Mouse (Mus musculus) embryonic facial prominence, embryonic 13.5 days (tissue): ENCODE data around the gene Osmr. TPM values are rescaled to one million over a fixed set of nuclear protein-coding genes. Genes with fewer than 3 reads are reported as not detected.

Experiments
- ATAC-seq: fragments of 200-750 bp; cut with Nextera tagmentation; 2 replicates; pipeline ENCODE4 v1.8.0; 2017; ENCODE audit warnings: low read depth; ENCODE audit not compliant: insufficient number of reproducible peaks, insufficient read depth, low FRiP score, low TSS enrichment
- H3K27ac ChIP-seq: fragments of 300-500 bp; sonication (generic); 2 replicates; pipeline ENCODE4 v1.5.1; 2015; ENCODE audit warnings: moderate library complexity, mild to moderate bottlenecking, inconsistent platforms
- H3K27me3 ChIP-seq: fragments of 300-500 bp; sonication (generic); 2 replicates; pipeline ENCODE4 v1.6.1; 2015; ENCODE audit warnings: mild to moderate bottlenecking, inconsistent platforms
- H3K36me3 ChIP-seq: fragments of 300-500 bp; sonication (generic); 2 replicates; pipeline ENCODE4 v1.6.1; 2015; ENCODE audit warnings: mild to moderate bottlenecking, inconsistent platforms
- H3K4me1 ChIP-seq: fragments of 300-500 bp; sonication (generic); 2 replicates; pipeline ENCODE4 v1.6.1; 2015; ENCODE audit warnings: inconsistent platforms
- H3K4me2 ChIP-seq: fragments of 300-500 bp; sonication (generic); 2 replicates; pipeline ENCODE4 v1.6.1; 2015; ENCODE audit warnings: moderate library complexity, mild to moderate bottlenecking, inconsistent platforms
- H3K4me3 ChIP-seq: fragments of 300-500 bp; sonication (generic); 2 replicates; pipeline ENCODE4 v1.5.1; 2015; ENCODE audit warnings: mild to moderate bottlenecking, inconsistent platforms
- H3K9ac ChIP-seq: fragments of 300-500 bp; sonication (generic); 2 replicates; pipeline ENCODE4 v1.6.1; 2015; ENCODE audit warnings: mild to moderate bottlenecking, inconsistent platforms
- H3K9me3 ChIP-seq: fragments of 300-500 bp; sonication (generic); 2 replicates; pipeline ENCODE4 v1.6.1; 2016; ENCODE audit warnings: inconsistent platforms
- WGBS: fragments of 180-500 bp; shearing (Covaris S2); methylation state at CpG from one replicate; pipeline ENCODE4 v1.1.7; 2015; ENCODE audit warnings: mixed read lengths; 5-methylcytosine and 5-hydroxymethylcytosine counted together
- polyA plus RNA-seq: library from polyadenylated mRNA; unstranded; fragments of >200 nt; fragmentation: Nextera tagmentation; extraction: Ambion mirVana; gene quantifications from 2 replicates; pipeline ENCODE4 v1.2.1, GENCODE M21; 2015

Gene Osmr
- 0.53 and 0.65 TPM in 2 replicates for polyA plus RNA-seq

- peak within 1 kb of the TSS; percentile 88 for H3K4me2 ChIP-seq
- no peaks in the 10 kb centered on the region for H3K36me3 ChIP-seq
- no peak within 1 kb of the TSS for H3K27ac ChIP-seq
- peaks cover 10% of the 10 kb centered on the region for H3K4me1 ChIP-seq
- 5% methylated on average over 16 of the region's 16 CpGs for WGBS
- H3K27me3 ChIP-seq, result peaks cover 46% of the 10 kb centered on the region
- no peaks in the 10 kb centered on the region for H3K9me3 ChIP-seq
- peak within 1 kb of the TSS; percentile 52 for H3K4me3 ChIP-seq
- ATAC-seq, result no peak
- H3K9ac ChIP-seq, result peak within 1 kb of the TSS; percentile 66
Observed at GRCm38 (mm10) chr15:6874601-6875019, at the start of gene Osmr. Gene Osmr, minus strand, starts transcription at chr15:6874969.

GRCm38 (mm10) chr15:6919406-6919805, 44.6 kb upstream of the Osmr start:
- Histone ChIP-seq H3K36me3 (no peaks in the 10 kb centered on the region), H3K27me3 (no peaks in the 10 kb centered on the region), H3K4me2 (no peak overlapping the region), H3K4me1 (no peaks in the 10 kb centered on the region), H3K27ac (no peak overlapping the region), H3K4me3 (no peak overlapping the region), H3K9ac (no peak overlapping the region), H3K9me3 (no peaks in the 10 kb centered on the region)
- no peak for ATAC-seq
- WGBS, result 76% methylated on average over 6 of the region's 6 CpGs

GRCm38 (mm10) chr15:6914163-6914562, 39.4 kb upstream of the Osmr start:
- Histone ChIP-seq H3K27me3 (peaks cover under 1% of the 10 kb centered on the region; the same call in 1 of the 2 replicates), H3K4me1 (peaks cover 6% of the 10 kb centered on the region), H3K27ac (no peak overlapping the region), H3K36me3 (no peaks in the 10 kb centered on the region), H3K9ac (no peak overlapping the region), H3K4me3 (no peak overlapping the region), H3K9me3 (no peaks in the 10 kb centered on the region), H3K4me2 (no peak overlapping the region)
- 82% methylated on average over 6 of the region's 6 CpGs for WGBS
- ATAC-seq, result no peak

DNA sequence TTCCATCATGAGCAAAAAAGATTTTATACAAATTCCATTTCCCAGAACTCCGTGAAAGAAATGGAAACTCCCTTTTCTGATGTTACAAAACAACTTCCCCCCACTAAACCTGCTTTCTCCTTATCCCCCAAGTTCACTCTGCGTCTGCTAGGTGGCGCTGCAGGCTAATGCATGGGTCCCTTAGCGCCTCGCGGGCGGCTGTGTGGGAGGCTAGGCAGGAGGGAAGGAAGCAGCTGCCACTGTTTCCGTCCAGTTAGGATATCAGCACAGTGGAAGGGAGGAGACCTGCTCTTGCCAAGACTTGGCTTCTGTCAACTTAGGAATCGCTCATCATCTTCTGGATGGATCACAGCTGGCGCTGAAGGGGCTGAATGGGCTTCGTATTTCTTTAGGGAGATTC, 34.9 kb upstream of the Osmr start:
- no peak for ATAC-seq

DNA sequence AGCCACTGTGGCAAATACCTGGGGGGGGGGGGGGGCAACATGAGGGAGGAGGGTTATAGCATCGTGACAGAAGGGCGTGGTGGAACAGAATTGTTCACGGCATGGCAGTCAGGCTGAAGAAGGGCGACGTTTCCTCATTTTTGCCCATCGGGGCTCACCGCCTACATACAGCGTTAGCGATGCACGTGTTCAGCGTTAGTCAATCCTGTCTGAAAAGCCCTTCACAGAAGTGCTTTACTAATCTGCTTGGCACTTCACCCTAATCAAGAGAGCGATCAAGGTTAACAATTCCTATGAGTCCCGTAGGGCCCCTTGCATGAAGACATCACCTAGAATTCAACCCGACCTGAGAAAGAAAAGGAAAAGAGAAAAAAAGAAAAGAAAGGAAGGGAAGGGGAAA, 34.3 kb upstream of the Osmr start:
- H3K36me3 ChIP-seq, result no peaks in the 10 kb centered on the region
- no peak overlapping the region for H3K27ac ChIP-seq
- no peaks in the 10 kb centered on the region for H3K9me3 ChIP-seq
- H3K27me3 ChIP-seq, result peaks cover 16% of the 10 kb centered on the region
- H3K4me1 ChIP-seq, result peaks cover 6% of the 10 kb centered on the region
- ATAC-seq, result no peak
- no peak overlapping the region for H3K9ac ChIP-seq
- WGBS, result 59% methylated on average over 14 of the region's 14 CpGs
- H3K4me3 ChIP-seq, result no peak overlapping the region
- peak overlapping the region; percentile 49; the same call in 1 of the 2 replicates for H3K4me2 ChIP-seq

More for the DNA sequence above, 34.9 kb upstream of the Osmr start:
- Histone ChIP-seq H3K9ac (peak overlapping the region; percentile 40; the same call in 1 of the 2 replicates), H3K27ac (no peak overlapping the region), H3K4me3 (peak overlapping the region; percentile 19; the same call in 1 of the 2 replicates), H3K9me3 (no peaks in the 10 kb centered on the region), H3K4me1 (peaks cover 6% of the 10 kb centered on the region), H3K36me3 (no peaks in the 10 kb centered on the region), H3K4me2 (peak overlapping the region; percentile 49), H3K27me3 (peaks cover 16% of the 10 kb centered on the region)
- 2% methylated on average over 11 of the region's 11 CpGs for WGBS

- Histone ChIP-seq H3K9ac (no peak overlapping the region), H3K4me1 (peaks cover 6% of the 10 kb centered on the region), H3K27ac (no peak overlapping the region), H3K36me3 (no peaks in the 10 kb centered on the region), H3K4me2 (no peak overlapping the region), H3K27me3 (peaks cover 16% of the 10 kb centered on the region), H3K4me3 (no peak overlapping the region), H3K9me3 (no peaks in the 10 kb centered on the region)
- 67% methylated on average over 5 of the region's 5 CpGs for WGBS
- ATAC-seq, result no peak
Observed at GRCm38 (mm10) chr15:6908601-6909000, 33.8 kb upstream of the Osmr start.

DNA sequence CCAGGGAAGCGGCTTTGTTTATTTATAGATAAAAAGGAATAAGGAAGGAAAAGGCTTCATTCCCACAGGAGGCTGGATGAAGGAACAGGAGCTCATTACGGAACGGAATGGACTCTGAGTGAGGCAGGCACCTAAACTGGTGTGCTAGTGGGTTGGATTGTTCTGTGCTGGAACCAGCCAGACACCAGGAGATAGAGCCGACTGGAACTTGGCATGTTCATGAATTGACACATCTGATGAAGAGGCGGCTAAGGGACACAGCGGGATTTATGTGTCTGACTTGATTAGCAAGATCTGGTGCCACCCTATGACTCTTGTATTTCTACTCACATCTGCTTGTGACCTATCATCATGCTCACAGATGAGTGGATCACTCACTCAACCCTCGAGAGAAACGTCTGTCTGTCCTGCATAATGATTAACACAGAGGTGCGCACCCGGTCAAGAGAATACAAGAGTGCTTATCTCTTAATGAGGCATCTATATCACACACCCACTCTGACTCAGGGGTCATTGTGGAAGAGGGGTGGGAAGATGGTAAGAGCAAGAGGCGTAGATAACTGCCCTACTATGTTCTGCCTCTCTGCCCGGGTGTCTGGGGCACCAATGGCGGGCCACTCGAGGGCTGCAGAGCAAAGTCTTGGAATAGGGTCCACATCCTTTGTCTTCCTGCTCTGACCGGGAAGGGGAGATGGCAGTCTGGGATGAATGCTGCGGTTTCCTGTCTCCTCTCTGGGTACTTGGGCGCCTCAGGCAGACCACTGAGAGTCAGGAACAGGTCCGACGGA, 31.7 kb upstream of the Osmr start:
- Histone ChIP-seq H3K36me3 (no peaks in the 10 kb centered on the region), H3K4me1 (peaks cover 6% of the 10 kb centered on the region), H3K4me2 (no peak overlapping the region), H3K4me3 (no peak overlapping the region), H3K9ac (no peak overlapping the region), H3K27me3 (peaks cover 16% of the 10 kb centered on the region), H3K9me3 (no peaks in the 10 kb centered on the region), H3K27ac (no peak overlapping the region)
- 83% methylated on average over 19 of the region's 19 CpGs for WGBS
- ATAC-seq, result no peak

GRCm38 (mm10) chr15:6905726-6906125, 31.0 kb upstream of the Osmr start:
- Histone ChIP-seq H3K36me3 (no peaks in the 10 kb centered on the region), H3K27ac (no peak overlapping the region), H3K9me3 (no peaks in the 10 kb centered on the region), H3K9ac (no peak overlapping the region), H3K4me3 (no peak overlapping the region), H3K4me1 (peaks cover 6% of the 10 kb centered on the region), H3K4me2 (no peak overlapping the region), H3K27me3 (peaks cover 16% of the 10 kb centered on the region)
- WGBS, result 78% methylated on average over 4 of the region's 4 CpGs
- no peak for ATAC-seq

DNA sequence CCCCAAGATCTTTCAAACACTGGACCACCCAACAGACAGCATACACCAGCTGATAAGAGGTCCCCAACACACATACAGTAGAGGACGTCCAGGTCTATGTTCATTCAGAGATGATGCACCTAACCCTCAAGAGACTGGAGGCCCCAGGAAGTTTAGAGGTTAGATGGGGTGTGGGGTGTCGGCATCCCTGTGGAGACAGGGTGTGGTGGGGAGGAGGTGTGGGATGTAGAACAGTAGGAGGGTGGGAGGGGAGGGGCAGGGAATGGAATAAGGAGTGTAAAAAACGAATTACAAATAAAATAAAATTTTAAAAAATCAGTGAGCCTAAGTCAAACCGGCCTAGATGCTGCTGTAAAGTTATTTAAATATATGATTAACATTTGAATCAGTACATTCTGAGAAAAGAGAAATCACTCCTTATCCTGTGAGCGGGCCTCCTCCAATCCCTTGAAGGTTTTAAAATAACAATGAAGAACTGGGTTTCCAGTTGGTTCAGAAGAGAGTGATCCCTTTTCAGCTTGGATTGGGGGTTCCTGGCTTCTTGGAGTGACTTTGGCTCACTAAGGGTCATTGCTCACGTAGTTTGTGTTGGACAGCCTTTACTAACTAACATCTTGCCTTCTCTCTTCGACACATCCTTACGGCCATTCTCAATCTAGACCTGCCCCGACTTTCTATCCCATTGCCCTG, 28.7 kb upstream of the Osmr start:
- no peak for ATAC-seq
- Histone ChIP-seq H3K4me2 (no peak overlapping the region), H3K4me1 (no peaks in the 10 kb centered on the region), H3K9me3 (no peaks in the 10 kb centered on the region), H3K27ac (no peak overlapping the region), H3K36me3 (no peaks in the 10 kb centered on the region), H3K4me3 (no peak overlapping the region), H3K9ac (no peak overlapping the region), H3K27me3 (peaks cover 8% of the 10 kb centered on the region)
- 70% methylated on average over 9 of the region's 9 CpGs for WGBS

DNA sequence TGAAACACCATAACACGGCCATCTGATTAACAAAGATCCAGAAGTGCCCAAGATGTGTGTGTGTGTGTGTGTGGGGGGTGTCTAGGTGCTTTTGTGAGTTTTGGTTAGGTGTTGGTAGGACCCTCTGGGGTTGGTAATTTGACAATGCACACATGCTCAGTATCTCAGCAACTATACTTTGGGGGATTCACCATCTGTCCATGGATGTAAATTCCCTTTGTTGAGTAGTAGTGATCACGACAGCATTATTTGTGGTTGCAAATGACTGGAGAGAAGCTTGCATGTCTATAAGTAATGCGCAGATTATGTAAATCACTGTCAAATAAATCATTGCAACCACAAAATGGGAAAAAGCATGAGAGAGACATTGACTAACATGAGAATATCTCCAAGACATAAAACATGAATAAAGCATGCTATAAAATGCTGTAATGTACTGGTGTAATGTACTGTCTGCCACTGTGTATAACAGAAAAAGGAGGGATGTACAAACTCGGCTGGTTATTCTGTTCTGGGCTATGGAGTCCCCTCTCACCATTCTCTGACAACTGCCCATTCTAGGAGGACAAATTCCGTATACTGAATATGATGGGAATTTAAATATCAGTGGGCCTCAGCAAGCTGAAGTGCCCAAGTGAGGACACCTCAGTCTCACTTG, 27.3 kb upstream of the Osmr start:
- no peak for ATAC-seq
- Histone ChIP-seq H3K27ac (no peak overlapping the region), H3K9me3 (no peaks in the 10 kb centered on the region), H3K36me3 (no peaks in the 10 kb centered on the region), H3K4me3 (no peak overlapping the region), H3K9ac (no peak overlapping the region), H3K4me1 (no peaks in the 10 kb centered on the region), H3K27me3 (no peaks in the 10 kb centered on the region; the same call in 1 of the 2 replicates), H3K4me2 (no peak overlapping the region)
- 86% methylated on average over 5 of the region's 5 CpGs for WGBS

GRCm38 (mm10) chr15:6901236-6901635, 26.5 kb upstream of the Osmr start:
- ATAC-seq, result no peak
- no peak overlapping the region for H3K4me3 ChIP-seq
- WGBS, result 78% methylated on average over 6 of the region's 6 CpGs
- no peaks in the 10 kb centered on the region for H3K9me3 ChIP-seq
- no peaks in the 10 kb centered on the region for H3K36me3 ChIP-seq
- H3K9ac ChIP-seq, result no peak overlapping the region
- H3K27ac ChIP-seq, result no peak overlapping the region
- no peak overlapping the region for H3K4me2 ChIP-seq
- H3K27me3 ChIP-seq, result no peaks in the 10 kb centered on the region
- no peaks in the 10 kb centered on the region for H3K4me1 ChIP-seq
